Mouse (Mus musculus): ENCODE results near the gene Gpld1. TPM values are rescaled to one million over a fixed set of nuclear protein-coding genes. Genes with fewer than 3 reads are reported as not detected.

Gpld1 gene
- polyA plus RNA-seq, 1 experiment from 2014 or later = 0.49 TPM

DNA sequence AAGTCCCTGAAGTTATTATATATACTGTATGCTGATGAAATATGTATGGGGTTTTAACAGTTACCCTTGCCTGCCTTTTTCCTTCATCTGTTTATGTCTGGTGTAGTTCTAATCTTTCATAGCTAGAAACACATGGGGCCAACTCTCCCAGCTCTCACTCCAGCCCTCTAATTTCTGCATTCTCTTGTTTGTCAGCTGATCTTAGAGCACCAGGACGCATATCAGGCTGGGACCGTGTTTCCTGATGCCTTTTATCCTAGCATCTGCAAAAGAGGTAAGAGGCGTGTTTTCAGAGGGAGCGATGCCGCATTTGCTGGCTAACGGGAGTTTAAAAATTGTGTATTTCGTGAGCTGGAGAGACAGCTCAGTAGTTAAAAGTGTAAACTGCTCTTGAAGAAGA, 9.7 kb downstream of the Gpld1 start:
- Histone ChIP-seq H3K27me3 (ENCODE audit: control insufficient read depth, insufficient read depth, low read length) (no peaks in the 10 kb centered on the region), H3K9me3 (replicated peaks; ENCODE audit: control insufficient read depth, low read length) (no peaks in the 10 kb centered on the region), H3K4me3 (ENCODE audit: low read depth, low read length) (no peak overlapping the region), H3K4me1 (ENCODE audit: control insufficient read depth, insufficient read depth, low read length) (no peaks in the 10 kb centered on the region), H3K9ac (replicated peaks; ENCODE audit: low read length) (no peak overlapping the region), H3K36me3 (replicated peaks; ENCODE audit: control insufficient read depth, insufficient read depth, low read depth, low read length) (no peaks in the 10 kb centered on the region), H3K4me2 (ENCODE audit: low read depth, low read length) (no peak overlapping the region), H3K27ac (replicated peaks; ENCODE audit: low read depth, low read length) (no peak overlapping the region)
- WGBS = 82% methylated on average over 7 of the region's 7 CpGs
- no peak for DNase-seq (ENCODE audit: low spot score)
- no peak for ATAC-seq (replicated peaks; ENCODE audit: insufficient number of reproducible peaks, low FRiP score, low TSS enrichment, low read depth)

DNA sequence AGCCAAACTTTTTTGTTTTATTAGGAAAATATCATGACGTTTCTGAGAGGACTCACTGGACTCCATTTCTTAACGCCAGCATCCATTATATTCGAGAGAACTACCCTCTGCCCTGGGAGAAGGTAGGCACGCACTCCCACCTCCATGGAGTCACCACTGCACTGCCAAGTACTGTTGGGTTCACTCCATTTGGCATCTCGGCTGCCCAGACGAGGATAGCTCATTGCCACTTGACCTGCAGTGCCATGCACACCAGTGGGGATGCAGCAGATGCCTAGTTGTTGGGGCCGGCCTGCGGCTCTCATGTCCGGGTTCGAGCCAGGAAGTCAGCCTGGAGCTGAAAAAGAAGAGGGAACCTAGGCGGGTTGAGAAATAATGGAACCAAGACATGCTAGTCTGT, 12.1 kb downstream of the Gpld1 start:
- Histone ChIP-seq H3K27me3 (ENCODE audit: control insufficient read depth, insufficient read depth, low read length) (no peaks in the 10 kb centered on the region), H3K36me3 (replicated peaks; ENCODE audit: control insufficient read depth, insufficient read depth, low read depth, low read length) (no peaks in the 10 kb centered on the region), H3K9ac (replicated peaks; ENCODE audit: low read length) (no peak overlapping the region), H3K9me3 (replicated peaks; ENCODE audit: control insufficient read depth, low read length) (no peaks in the 10 kb centered on the region), H3K4me1 (ENCODE audit: control insufficient read depth, insufficient read depth, low read length) (no peaks in the 10 kb centered on the region), H3K4me2 (ENCODE audit: low read depth, low read length) (no peak overlapping the region), H3K4me3 (ENCODE audit: low read depth, low read length) (no peak overlapping the region), H3K27ac (replicated peaks; ENCODE audit: low read depth, low read length) (no peak overlapping the region)
- DNase-seq (ENCODE audit: low spot score) (no peak), ATAC-seq (replicated peaks; ENCODE audit: insufficient number of reproducible peaks, low FRiP score, low TSS enrichment, low read depth) (no peak)
- 42% methylated on average over 11 of the region's 11 CpGs for WGBS

DNA sequence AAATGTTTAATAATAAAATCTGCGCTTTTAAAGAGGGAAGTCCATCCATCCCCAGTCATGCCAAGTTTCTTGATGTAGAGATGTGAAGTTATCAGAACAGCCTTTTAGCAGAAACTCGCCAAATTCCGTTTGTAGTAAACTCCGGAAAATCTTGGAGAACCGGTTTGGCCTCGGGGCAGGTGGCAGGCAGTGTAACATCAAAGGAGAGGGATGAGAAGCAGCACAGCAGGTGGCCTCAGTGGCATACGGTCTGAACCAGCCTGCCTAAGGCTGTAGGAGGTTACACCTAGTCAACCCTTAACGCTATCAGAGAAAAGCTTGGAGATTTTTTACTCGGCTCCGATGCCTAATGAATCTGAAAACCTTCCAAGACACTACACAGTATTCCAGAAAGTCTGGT, 12.5 kb downstream of the Gpld1 start:
- WGBS = 12% methylated on average over 10 of the region's 10 CpGs
- DNase-seq (ENCODE audit: low spot score) = peak; percentile 52
- Histone ChIP-seq H3K4me1 (ENCODE audit: control insufficient read depth, insufficient read depth, low read length) (no peaks in the 10 kb centered on the region), H3K27ac (replicated peaks; ENCODE audit: low read depth, low read length) (no peak overlapping the region), H3K4me3 (ENCODE audit: low read depth, low read length) (no peak overlapping the region), H3K36me3 (replicated peaks; ENCODE audit: control insufficient read depth, insufficient read depth, low read depth, low read length) (no peaks in the 10 kb centered on the region), H3K9ac (replicated peaks; ENCODE audit: low read length) (no peak overlapping the region), H3K9me3 (replicated peaks; ENCODE audit: control insufficient read depth, low read length) (no peaks in the 10 kb centered on the region), H3K27me3 (ENCODE audit: control insufficient read depth, insufficient read depth, low read length) (no peaks in the 10 kb centered on the region), H3K4me2 (ENCODE audit: low read depth, low read length) (no peak overlapping the region)
- no peak for ATAC-seq (replicated peaks; ENCODE audit: insufficient number of reproducible peaks, low FRiP score, low TSS enrichment, low read depth)

DNA sequence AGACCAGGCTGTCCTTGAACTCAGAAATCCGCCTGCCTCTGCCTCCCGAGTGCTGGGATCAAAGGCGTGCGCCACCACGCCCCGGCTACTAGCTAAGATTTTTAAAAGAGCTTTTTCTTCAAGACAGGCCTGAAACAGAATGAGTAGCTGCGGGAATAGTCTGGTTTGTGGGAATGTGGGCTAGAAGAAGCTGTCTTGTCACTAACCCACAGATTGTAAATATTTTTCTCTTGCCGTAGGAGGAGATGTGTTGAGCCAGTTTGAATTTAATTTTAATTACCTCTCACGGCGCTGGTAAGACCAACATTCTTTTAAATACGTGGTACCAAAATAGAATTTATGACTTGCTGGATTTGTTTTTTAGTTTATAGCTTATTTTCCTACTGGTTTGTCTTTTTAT, 15.7 kb downstream of the Gpld1 start:
- no peak overlapping the region for H3K27ac ChIP-seq (replicated peaks; ENCODE audit: low read depth, low read length)
- H3K27me3 ChIP-seq (ENCODE audit: control insufficient read depth, insufficient read depth, low read length) = no peaks in the 10 kb centered on the region
- no peak overlapping the region for H3K4me3 ChIP-seq (ENCODE audit: low read depth, low read length)
- no peaks in the 10 kb centered on the region for H3K9me3 ChIP-seq (replicated peaks; ENCODE audit: control insufficient read depth, low read length)
- no peak overlapping the region for H3K4me2 ChIP-seq (ENCODE audit: low read depth, low read length)
- no peaks in the 10 kb centered on the region for H3K36me3 ChIP-seq (replicated peaks; ENCODE audit: control insufficient read depth, insufficient read depth, low read depth, low read length)
- ATAC-seq (replicated peaks; ENCODE audit: insufficient number of reproducible peaks, low FRiP score, low TSS enrichment, low read depth) (no peak), DNase-seq (ENCODE audit: low spot score) (no peak)
- no peaks in the 10 kb centered on the region for H3K4me1 ChIP-seq (ENCODE audit: control insufficient read depth, insufficient read depth, low read length)
- WGBS = 91% methylated on average over 11 of the region's 11 CpGs
- no peak overlapping the region for H3K9ac ChIP-seq (replicated peaks; ENCODE audit: low read length)

DNA sequence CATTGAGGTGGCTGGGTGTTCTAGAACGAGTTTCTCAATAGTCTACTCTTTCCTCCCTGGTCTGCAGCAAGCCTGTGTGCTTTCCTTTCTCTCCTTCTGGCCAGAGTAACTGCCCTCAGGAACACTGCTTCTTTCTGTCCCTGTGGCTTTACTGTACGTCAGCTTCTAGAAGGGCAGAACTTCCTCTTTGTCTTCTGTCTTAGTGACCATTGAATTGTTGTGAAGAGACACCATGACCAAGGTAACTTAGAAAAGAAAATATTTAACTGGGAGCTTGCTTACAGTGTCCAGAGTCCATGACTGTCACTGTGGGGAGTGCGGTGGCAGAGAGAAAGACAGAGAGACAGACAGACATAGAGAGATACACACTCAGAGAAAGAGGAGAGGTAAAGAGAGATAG, 17.1 kb downstream of the Gpld1 start:
- no peak overlapping the region for H3K4me3 ChIP-seq (ENCODE audit: low read depth, low read length)
- H3K27ac ChIP-seq (replicated peaks; ENCODE audit: low read depth, low read length) = no peak overlapping the region
- no peaks in the 10 kb centered on the region for H3K4me1 ChIP-seq (ENCODE audit: control insufficient read depth, insufficient read depth, low read length)
- ATAC-seq (replicated peaks; ENCODE audit: insufficient number of reproducible peaks, low FRiP score, low TSS enrichment, low read depth) (no peak), DNase-seq (ENCODE audit: low spot score) (no peak)
- 77% methylated on average over 3 of the region's 3 CpGs for WGBS
- H3K4me2 ChIP-seq (ENCODE audit: low read depth, low read length) = no peak overlapping the region
- no peaks in the 10 kb centered on the region for H3K9me3 ChIP-seq (replicated peaks; ENCODE audit: control insufficient read depth, low read length)
- no peak overlapping the region for H3K9ac ChIP-seq (replicated peaks; ENCODE audit: low read length)
- H3K36me3 ChIP-seq (replicated peaks; ENCODE audit: control insufficient read depth, insufficient read depth, low read depth, low read length) = no peaks in the 10 kb centered on the region
- no peaks in the 10 kb centered on the region for H3K27me3 ChIP-seq (ENCODE audit: control insufficient read depth, insufficient read depth, low read length)

DNA sequence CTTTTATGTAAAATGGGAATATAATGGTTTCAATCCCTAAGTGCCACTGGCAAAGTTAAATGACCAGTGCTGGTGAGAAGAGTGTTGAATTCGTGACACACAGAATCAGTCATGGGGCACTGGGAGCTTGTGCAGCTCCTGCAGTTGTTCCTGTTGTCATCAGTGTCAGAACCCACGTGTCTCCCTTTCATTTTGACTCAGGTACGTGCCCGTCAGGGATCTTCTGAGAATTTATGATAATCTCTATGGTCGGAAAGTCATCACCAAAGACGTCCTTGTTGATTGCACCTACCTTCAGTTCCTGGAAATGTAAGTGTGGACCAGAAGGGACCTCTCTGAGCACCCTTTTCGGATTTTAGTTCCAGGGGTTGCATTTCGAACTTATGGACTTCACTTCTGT, 19.2 kb downstream of the Gpld1 start:
- H3K9ac ChIP-seq (replicated peaks; ENCODE audit: low read length) = no peak overlapping the region
- no peak overlapping the region for H3K4me3 ChIP-seq (ENCODE audit: low read depth, low read length)
- WGBS = 85% methylated on average over 8 of the region's 8 CpGs
- no peaks in the 10 kb centered on the region for H3K27me3 ChIP-seq (ENCODE audit: control insufficient read depth, insufficient read depth, low read length)
- H3K9me3 ChIP-seq (replicated peaks; ENCODE audit: control insufficient read depth, low read length) = no peaks in the 10 kb centered on the region
- DNase-seq (ENCODE audit: low spot score) = no peak
- H3K4me1 ChIP-seq (ENCODE audit: control insufficient read depth, insufficient read depth, low read length) = no peaks in the 10 kb centered on the region
- H3K36me3 ChIP-seq (replicated peaks; ENCODE audit: control insufficient read depth, insufficient read depth, low read depth, low read length) = no peaks in the 10 kb centered on the region
- H3K27ac ChIP-seq (replicated peaks; ENCODE audit: low read depth, low read length) = no peak overlapping the region
- H3K4me2 ChIP-seq (ENCODE audit: low read depth, low read length) = no peak overlapping the region
- no peak for ATAC-seq (replicated peaks; ENCODE audit: insufficient number of reproducible peaks, low FRiP score, low TSS enrichment, low read depth)

DNA sequence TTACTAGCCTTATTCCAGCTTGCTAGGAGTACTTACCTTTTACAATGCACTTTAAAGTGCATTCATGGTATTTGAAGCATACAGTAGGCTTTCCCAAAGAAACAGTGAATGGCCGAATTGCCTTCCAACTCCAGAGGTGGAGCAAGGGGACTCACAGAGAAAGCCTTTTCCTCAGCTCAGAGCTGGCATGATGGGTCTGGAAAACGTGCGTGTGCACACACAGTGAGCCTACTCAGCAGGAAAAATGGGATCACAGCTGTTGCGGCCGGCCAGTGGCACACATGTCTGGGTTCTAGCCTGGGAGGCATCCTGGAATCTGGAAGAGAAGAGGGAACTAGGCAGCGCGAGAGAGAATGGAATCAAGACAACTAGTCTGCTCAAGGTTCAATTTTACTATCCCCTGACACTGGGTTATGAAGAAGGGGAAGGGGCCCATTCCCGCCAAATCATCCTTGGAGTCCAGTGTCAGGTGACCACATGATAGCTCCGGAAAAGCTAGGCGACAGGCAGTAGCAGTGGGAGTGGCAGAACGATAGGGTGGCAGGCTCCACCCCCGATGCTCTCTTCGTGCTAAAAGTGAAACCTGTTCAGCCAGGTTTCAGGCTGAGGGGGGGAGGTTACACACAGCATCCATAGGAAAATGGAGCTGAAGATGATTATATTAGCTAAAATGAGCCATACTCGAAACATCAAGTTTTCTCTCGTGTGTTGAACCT, 22.3 kb downstream of the Gpld1 start:
- 19% methylated on average over 15 of the region's 15 CpGs for WGBS
- no peak overlapping the region; the same call in 1 of the 2 replicates for H3K4me3 ChIP-seq (ENCODE audit: low read depth, low read length)
- H3K4me2 ChIP-seq (ENCODE audit: low read depth, low read length) = peak overlapping the region; percentile 39
- peak; percentile 41 for DNase-seq (ENCODE audit: low spot score)
- no peaks in the 10 kb centered on the region for H3K36me3 ChIP-seq (replicated peaks; ENCODE audit: control insufficient read depth, insufficient read depth, low read depth, low read length)
- no peaks in the 10 kb centered on the region for H3K9me3 ChIP-seq (replicated peaks; ENCODE audit: control insufficient read depth, low read length)
- H3K4me1 ChIP-seq (ENCODE audit: control insufficient read depth, insufficient read depth, low read length) = no peaks in the 10 kb centered on the region
- no peak overlapping the region; the same call in 1 of the 2 replicates for H3K9ac ChIP-seq (replicated peaks; ENCODE audit: low read length)
- no peaks in the 10 kb centered on the region for H3K27me3 ChIP-seq (ENCODE audit: control insufficient read depth, insufficient read depth, low read length)
- no peak overlapping the region for H3K27ac ChIP-seq (replicated peaks; ENCODE audit: low read depth, low read length)
- ATAC-seq (replicated peaks; ENCODE audit: insufficient number of reproducible peaks, low FRiP score, low TSS enrichment, low read depth) = no peak

DNA sequence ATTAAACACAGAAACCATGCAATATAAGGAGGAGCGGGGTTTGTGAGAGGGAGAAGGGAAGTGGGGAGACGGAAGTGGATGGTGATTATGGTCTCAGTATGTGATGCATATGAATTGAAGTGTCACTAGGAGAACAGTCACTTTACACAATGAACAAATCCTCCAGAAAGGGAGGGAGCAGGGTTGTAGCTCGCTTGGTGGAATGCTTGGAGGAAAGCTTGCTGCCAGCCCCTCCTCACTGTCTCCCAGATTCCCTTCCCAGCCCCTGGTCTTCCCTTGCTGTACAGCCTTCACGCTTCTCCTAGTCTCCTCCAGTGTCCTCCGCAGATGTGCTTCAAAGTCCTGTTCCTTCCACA, 22.9 kb downstream of the Gpld1 start:
- Histone ChIP-seq H3K9ac (replicated peaks; ENCODE audit: low read length) (no peak overlapping the region; the same call in 1 of the 2 replicates), H3K27ac (replicated peaks; ENCODE audit: low read depth, low read length) (no peak overlapping the region), H3K4me1 (ENCODE audit: control insufficient read depth, insufficient read depth, low read length) (no peaks in the 10 kb centered on the region), H3K36me3 (replicated peaks; ENCODE audit: control insufficient read depth, insufficient read depth, low read depth, low read length) (no peaks in the 10 kb centered on the region), H3K9me3 (replicated peaks; ENCODE audit: control insufficient read depth, low read length) (no peaks in the 10 kb centered on the region), H3K27me3 (ENCODE audit: control insufficient read depth, insufficient read depth, low read length) (no peaks in the 10 kb centered on the region), H3K4me2 (ENCODE audit: low read depth, low read length) (no peak overlapping the region), H3K4me3 (ENCODE audit: low read depth, low read length) (no peak overlapping the region; the same call in 1 of the 2 replicates)
- WGBS = 29% methylated on average over 5 of the region's 5 CpGs
- ATAC-seq (replicated peaks; ENCODE audit: insufficient number of reproducible peaks, low FRiP score, low TSS enrichment, low read depth) (no peak), DNase-seq (ENCODE audit: low spot score) (no peak)

Measured in embryonic facial prominence, embryonic 11.5 days (tissue).